Mouse (Mus musculus) midbrain, embryonic 11.5 days (tissue): ENCODE measurements around the gene Tbc1d9b. TPM values are rescaled to one million over a fixed set of nuclear protein-coding genes. Genes with fewer than 3 reads are reported as not detected.
"Not testable (repeated sequence)": the region's sequence is repeated elsewhere in the genome, so short reads cannot be mapped to it uniquely, and the experiment has no call there.

Experiments
- ATAC-seq: fragments of 200-750 bp; cut with Nextera tagmentation; 2 replicates; pipeline ENCODE4 v1.8.0; 2017; ENCODE audit warnings: moderate TSS enrichment, moderate library complexity; ENCODE audit not compliant: low FRiP score
- DNase-seq: peaks from one replicate; pipeline ENCODE4 v3.0.0; 2015; ENCODE audit warnings: low spot score; ENCODE audit errors: missing footprints
- H3K27ac ChIP-seq: fragments of 300-500 bp; sonication (generic); 2 replicates; pipeline ENCODE4 v1.5.1; 2014; ENCODE audit warnings: low read depth, low read length
- H3K27me3 ChIP-seq: fragments of 300-500 bp; sonication (generic); 2 replicates; pipeline ENCODE4 v1.6.1; 2014; ENCODE audit warnings: mild to moderate bottlenecking, low read length, moderate library complexity, mixed read lengths; ENCODE audit not compliant: control insufficient read depth, insufficient read depth
- H3K36me3 ChIP-seq: fragments of 300-500 bp; sonication (generic); 2 replicates; pipeline ENCODE4 v1.6.1; 2014; ENCODE audit warnings: mild to moderate bottlenecking, low read length, moderate library complexity, mixed read lengths; ENCODE audit not compliant: control insufficient read depth, insufficient read depth
- H3K4me1 ChIP-seq: fragments of 300-500 bp; sonication (generic); 2 replicates; pipeline ENCODE4 v1.6.1; 2014; ENCODE audit warnings: low read length; ENCODE audit not compliant: control insufficient read depth, insufficient read depth
- H3K4me2 ChIP-seq: fragments of 300-500 bp; sonication (generic); 2 replicates; pipeline ENCODE4 v1.6.1; 2014; ENCODE audit warnings: mild to moderate bottlenecking, moderate library complexity
- H3K4me3 ChIP-seq: fragments of 300-500 bp; sonication (generic); 2 replicates; pipeline ENCODE4 v1.5.1; 2014; ENCODE audit warnings: low read depth, low read length
- H3K9ac ChIP-seq: fragments of 300-500 bp; sonication (generic); 2 replicates; pipeline ENCODE4 v1.6.1; 2014; ENCODE audit warnings: low read length
- H3K9me3 ChIP-seq: fragments of 300-500 bp; sonication (generic); 2 replicates; pipeline ENCODE4 v1.6.1; 2016; ENCODE audit warnings: low read length; ENCODE audit not compliant: control insufficient read depth
- WGBS: fragments of 180-500 bp; shearing (Covaris S2); extraction: QIAGEN DNeasy Blood & Tissue Kit; methylation state at CpG from one replicate; pipeline ENCODE4 v1.1.7; 2014; 5-methylcytosine and 5-hydroxymethylcytosine counted together
- polyA plus RNA-seq: library from polyadenylated mRNA; unstranded; fragments of >200 nt; fragmentation: Nextera tagmentation; extraction: Ambion mirVana; gene quantifications from 2 replicates; pipeline ENCODE4 v1.2.1, GENCODE M21; 2014

Tbc1d9b gene
- polyA plus RNA-seq, 1 experiment from 2014 or later, result 30.0 TPM

DNA sequence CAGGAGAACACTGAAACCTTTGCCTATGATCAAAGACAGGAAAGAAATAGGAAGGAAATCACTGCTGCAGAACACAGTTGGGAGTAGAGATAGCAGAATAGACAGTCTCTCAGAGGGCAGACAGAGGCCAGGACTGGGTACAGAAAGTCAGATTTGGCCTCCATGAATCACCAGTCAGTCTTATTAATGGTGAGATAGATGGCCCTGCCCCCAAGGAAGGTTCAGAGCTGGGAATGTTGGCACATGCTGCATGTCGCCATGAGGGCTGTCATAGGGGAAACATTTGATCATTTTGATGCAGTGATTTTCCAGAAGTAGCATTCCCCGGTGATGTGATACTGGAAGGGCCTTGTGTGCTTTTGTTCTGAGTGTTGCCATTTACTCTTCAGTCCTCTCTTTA lies 31.5 kb upstream of the Tbc1d9b start:
- Histone ChIP-seq H3K9ac (no peak overlapping the region), H3K27me3 (no peaks in the 10 kb centered on the region), H3K36me3 (peaks cover 9% of the 10 kb centered on the region), H3K4me1 (no peaks in the 10 kb centered on the region), H3K27ac (no peak overlapping the region), H3K4me2 (no peak overlapping the region), H3K9me3 (no peaks in the 10 kb centered on the region), H3K4me3 (no peak overlapping the region)
- DNase-seq (no peak), ATAC-seq (no peak)
- 95% methylated on average over 2 of the region's 2 CpGs for WGBS

DNA sequence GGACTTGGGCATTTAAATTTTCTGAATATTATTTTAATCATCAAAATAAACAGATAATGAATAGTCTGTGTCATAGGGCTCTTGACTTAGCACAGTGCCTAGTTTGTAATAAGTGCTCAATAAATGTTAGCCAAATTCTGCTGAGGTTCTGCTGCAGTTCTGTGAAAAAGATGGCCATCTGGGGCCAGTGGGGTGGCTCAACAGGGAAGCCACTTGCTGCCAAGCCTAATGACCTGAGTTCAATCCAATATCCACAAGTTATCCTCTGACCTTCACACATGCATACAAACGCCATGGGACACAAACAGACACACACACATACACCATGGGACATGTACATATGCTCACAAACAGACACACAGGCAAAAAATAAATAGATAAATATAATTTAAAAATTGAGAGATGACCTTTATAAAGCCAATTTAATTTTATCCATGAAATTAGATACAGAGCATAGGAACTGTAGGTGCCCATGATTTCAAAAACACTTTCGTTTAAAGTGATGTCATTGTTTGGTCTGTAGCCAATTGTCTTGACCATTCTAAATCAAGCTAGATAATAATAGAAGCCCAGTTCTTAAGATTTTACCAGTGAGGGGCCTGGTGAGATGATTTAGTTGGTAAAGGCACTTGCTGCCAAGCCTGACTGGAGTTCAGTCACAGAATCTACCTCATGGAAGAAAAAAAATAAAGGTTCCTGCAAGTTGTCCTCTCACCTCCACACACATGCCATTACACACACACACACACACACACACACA lies 30.5 kb upstream of the Tbc1d9b start:
- DNase-seq (peak; percentile 44), ATAC-seq (no peak)
- H3K4me1 ChIP-seq, result no peaks in the 10 kb centered on the region
- no peaks in the 10 kb centered on the region for H3K9me3 ChIP-seq
- no peaks in the 10 kb centered on the region for H3K27me3 ChIP-seq
- H3K4me3 ChIP-seq, result no peak overlapping the region
- no peak overlapping the region for H3K4me2 ChIP-seq
- no peak overlapping the region for H3K27ac ChIP-seq
- H3K36me3 ChIP-seq, result peaks cover 6% of the 10 kb centered on the region
- 90% methylated on average over 2 of the region's 2 CpGs for WGBS
- no peak overlapping the region for H3K9ac ChIP-seq

DNA sequence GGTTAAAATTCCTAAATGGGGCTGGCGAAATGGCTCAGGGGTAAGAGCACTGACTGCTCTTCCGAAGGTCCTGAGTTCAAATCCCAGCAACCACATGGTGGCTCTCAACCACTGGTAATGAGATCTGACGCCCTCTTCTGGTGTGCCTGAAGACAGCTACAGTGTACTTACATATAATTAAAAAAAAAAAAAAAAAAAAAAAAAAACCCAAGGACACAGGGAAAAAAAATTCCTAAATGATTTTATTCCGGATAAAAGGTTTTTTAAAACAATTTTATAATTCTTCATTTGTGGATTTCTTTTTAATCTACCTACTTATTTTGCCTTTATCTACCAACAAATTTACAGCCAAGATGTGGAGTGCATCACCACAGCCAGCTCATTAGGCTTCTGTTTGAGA lies 29.2 kb upstream of the Tbc1d9b start:
- not testable (repeated sequence) for H3K27me3 ChIP-seq, H3K4me3 ChIP-seq, H3K36me3 ChIP-seq, H3K4me2 ChIP-seq, H3K9ac ChIP-seq, H3K4me1 ChIP-seq, H3K27ac ChIP-seq, ATAC-seq, H3K9me3 ChIP-seq
- DNase-seq, result peak; percentile 6
- WGBS, result 92% methylated on average over 4 of the region's 4 CpGs

DNA sequence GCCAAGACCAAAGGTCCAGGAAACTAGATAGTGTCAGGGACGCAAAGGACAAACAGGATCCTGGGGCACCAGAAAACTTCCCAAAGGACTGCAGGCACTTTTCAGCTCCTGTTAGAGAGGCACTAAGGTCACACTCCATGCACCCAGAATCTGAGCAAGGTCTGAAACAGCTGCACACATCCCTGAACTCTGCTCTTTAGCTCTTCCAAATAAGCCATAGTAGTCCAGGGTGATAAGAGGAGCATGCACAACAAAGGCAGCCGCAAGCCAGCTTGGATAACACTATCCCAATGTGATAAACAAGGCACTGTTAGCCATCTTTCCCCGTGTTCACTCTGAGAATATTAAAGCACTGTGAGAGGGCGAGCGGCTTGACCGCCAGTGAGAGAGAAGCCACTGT lies 27.2 kb upstream of the Tbc1d9b start:
- Histone ChIP-seq H3K9me3 (no peaks in the 10 kb centered on the region), H3K4me2 (no peak overlapping the region), H3K4me1 (no peaks in the 10 kb centered on the region), H3K9ac (no peak overlapping the region), H3K4me3 (no peak overlapping the region), H3K27me3 (no peaks in the 10 kb centered on the region), H3K36me3 (peaks cover 5% of the 10 kb centered on the region), H3K27ac (no peak overlapping the region)
- DNase-seq (no peak), ATAC-seq (no peak)
- 89% methylated on average over 6 of the region's 6 CpGs for WGBS

DNA sequence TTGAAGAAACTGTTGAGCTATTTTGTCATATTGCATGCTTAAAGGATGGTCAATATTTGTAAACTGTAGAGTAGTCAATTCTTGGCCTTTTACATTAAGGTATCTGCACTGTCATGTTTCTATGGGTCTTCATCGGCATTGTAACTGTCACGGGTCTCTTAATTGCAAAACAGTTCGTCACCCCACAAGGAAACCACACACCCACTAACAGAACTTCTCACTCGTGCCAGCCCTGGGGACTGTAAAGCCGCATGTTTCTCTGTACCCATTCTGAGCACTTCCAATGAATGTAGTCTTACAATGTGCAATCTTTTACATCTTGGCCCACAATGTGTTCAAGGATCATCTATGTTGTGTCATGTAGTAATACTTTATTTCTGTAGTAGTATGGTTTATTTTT lies 26.0 kb upstream of the Tbc1d9b start:
- Histone ChIP-seq H3K9ac (no peak overlapping the region), H3K4me2 (no peak overlapping the region), H3K9me3 (no peaks in the 10 kb centered on the region), H3K27ac (no peak overlapping the region), H3K4me1 (no peaks in the 10 kb centered on the region), H3K27me3 (no peaks in the 10 kb centered on the region), H3K36me3 (peaks cover 5% of the 10 kb centered on the region), H3K4me3 (no peak overlapping the region)
- DNase-seq (peak; percentile 39), ATAC-seq (no peak)
- WGBS, result 87% methylated on average over 5 of the region's 5 CpGs

DNA sequence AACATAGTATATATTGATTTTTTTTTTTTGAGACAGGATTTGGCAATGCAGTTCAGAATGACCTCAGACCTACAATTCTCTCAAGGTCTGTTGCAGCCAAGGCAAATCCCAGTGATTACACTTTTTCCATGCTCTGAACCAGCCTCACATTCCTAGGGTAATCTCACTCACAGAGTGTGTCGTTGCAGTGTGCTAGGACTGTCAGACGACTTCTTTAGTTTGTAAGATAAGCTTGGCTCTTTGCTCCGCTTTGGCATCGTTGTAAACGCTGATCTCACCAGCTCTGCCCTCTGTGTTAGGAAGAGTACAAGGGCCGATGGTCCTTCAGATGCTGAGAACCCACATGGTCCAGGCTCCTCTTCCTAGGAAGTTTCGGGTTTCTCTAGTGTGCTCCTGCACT lies 25.2 kb upstream of the Tbc1d9b start:
- H3K27me3 ChIP-seq, result no peaks in the 10 kb centered on the region
- 89% methylated on average over 7 of the region's 7 CpGs for WGBS
- no peak overlapping the region for H3K9ac ChIP-seq
- H3K4me2 ChIP-seq, result no peak overlapping the region
- no peak overlapping the region for H3K27ac ChIP-seq
- DNase-seq, result no peak
- H3K9me3 ChIP-seq, result no peaks in the 10 kb centered on the region
- H3K36me3 ChIP-seq, result peaks cover 5% of the 10 kb centered on the region
- ATAC-seq, result no peak
- no peak overlapping the region for H3K4me3 ChIP-seq
- no peaks in the 10 kb centered on the region for H3K4me1 ChIP-seq

DNA sequence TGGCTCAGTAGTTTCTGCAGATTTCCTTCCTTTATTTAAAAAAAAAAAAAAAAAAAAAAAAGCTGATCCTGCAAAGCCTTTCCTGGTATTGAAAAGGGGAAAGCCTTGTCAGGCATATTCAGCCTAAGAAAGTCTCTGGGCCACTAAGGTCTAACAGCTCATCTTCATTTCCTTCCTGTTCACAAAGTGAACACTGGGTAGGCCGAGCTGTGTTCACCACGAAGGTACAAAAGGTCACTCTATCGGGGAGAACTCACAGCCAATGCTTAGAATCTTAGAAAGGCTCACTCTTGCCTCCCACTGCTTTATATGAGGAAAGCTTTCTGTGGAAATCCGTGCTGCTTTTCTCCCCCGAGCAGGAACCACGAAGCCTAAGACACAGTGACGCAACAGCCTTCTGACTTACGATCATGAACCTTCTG lies 22.4 kb upstream of the Tbc1d9b start:
- Histone ChIP-seq H3K36me3 (peaks cover 2% of the 10 kb centered on the region; the same call in 1 of the 2 replicates), H3K4me3 (no peak overlapping the region), H3K27me3 (no peaks in the 10 kb centered on the region), H3K4me1 (no peaks in the 10 kb centered on the region), H3K9ac (no peak overlapping the region), H3K4me2 (no peak overlapping the region), H3K9me3 (no peaks in the 10 kb centered on the region), H3K27ac (no peak overlapping the region)
- DNase-seq, result peak; percentile 77
- ATAC-seq, result no peak
- 82% methylated on average over 8 of the region's 8 CpGs for WGBS

DNA sequence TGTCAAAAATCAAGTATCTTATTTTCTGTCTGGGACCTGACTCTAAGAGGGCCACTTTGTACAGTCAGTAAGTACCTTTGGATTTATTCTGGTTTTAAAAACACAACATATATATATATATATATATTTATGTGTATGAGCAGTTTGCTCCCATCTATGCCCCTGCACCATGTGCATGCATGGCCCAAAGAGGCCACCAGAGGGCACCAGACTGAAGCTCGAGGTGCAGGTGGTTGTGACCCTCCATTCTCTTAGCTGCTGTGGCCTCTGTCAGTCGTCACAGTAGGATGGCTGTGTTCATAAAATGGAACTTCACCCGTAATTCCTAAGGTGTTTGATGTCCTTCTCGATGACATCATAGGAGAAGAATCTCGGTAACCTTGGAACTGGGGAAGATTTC lies 16.9 kb upstream of the Tbc1d9b start:
- no peak overlapping the region for H3K27ac ChIP-seq
- 14% methylated on average over 5 of the region's 5 CpGs for WGBS
- no peaks in the 10 kb centered on the region for H3K27me3 ChIP-seq
- no peaks in the 10 kb centered on the region for H3K4me1 ChIP-seq
- peak; percentile 98 for DNase-seq
- ATAC-seq, result peak; percentile 54; the same call in 1 of the 2 replicates
- H3K4me2 ChIP-seq, result no peak overlapping the region
- H3K36me3 ChIP-seq, result no peaks in the 10 kb centered on the region; the same call in 1 of the 2 replicates
- H3K4me3 ChIP-seq, result no peak overlapping the region
- no peaks in the 10 kb centered on the region for H3K9me3 ChIP-seq
- no peak overlapping the region for H3K9ac ChIP-seq

DNA sequence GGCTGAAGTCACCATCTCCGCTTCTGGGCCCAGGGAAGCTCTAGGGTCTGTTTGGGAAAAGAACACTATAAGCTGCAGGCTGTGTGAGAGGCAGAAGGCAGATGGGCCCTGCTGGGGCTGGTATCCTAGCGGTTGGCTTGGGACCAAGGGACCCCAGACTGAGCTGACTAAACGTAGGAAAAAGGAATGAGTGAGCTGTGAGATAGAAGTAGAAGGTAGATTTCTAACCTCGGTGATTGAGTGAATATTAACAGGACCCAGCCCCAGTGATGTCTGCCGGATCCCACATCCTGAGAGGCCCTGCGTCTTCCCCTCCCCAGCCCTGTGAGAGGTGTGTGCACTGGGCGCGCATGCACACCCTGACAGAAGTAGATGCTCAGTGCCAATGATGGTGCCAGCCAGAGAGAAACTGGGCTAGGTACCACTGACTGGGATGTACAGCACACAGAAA lies 8.5 kb upstream of the Tbc1d9b start:
- Histone ChIP-seq H3K9ac (no peak overlapping the region), H3K27ac (no peak overlapping the region), H3K4me1 (no peaks in the 10 kb centered on the region), H3K9me3 (no peaks in the 10 kb centered on the region), H3K4me2 (no peak overlapping the region), H3K4me3 (no peak overlapping the region), H3K36me3 (peaks cover 2% of the 10 kb centered on the region; the same call in 1 of the 2 replicates), H3K27me3 (no peaks in the 10 kb centered on the region)
- 92% methylated on average over 8 of the region's 8 CpGs for WGBS
- peak; percentile 67 for DNase-seq
- ATAC-seq, result no peak
